ENCODE assay signal across 10 mouse cellular contexts in genomic region chr11:109355771-109356388, GRCm38 (mm10). TPM values are rescaled to one million over a fixed set of nuclear protein-coding genes. Genes with fewer than 3 reads are reported as not detected.
DNase-seq lines count a peak whose midpoint lies in the region; ATAC-seq lines count a peak whose summit lies in the region.
"Had no signal": no experiment of that assay in that cellular context is flagged by ENCODE, and none has a peak within 500 bp of the region (broad histone marks: within the 10 kb centered on the region; RNA-seq: fewer than 3 reads in every experiment).

No protein-coding gene starts in this region.

- no peak for DNase-seq in hindbrain, embryonic 10.5 days (ENCODE audit: low spot score)
- no peak for DNase-seq in hindbrain, embryonic 11.5 days (ENCODE audit: low spot score)
- peak; percentile 57 to 67 for DNase-seq in urinary bladder, adult 18-20 months (ENCODE audit: low spot score in 2 of 2)
- DNase-seq in urinary bladder, adult 2 months (ENCODE audit: low spot score) = no peak
- DNase-seq in ovary, postnatal 14 days (ENCODE audit: low spot score) = no peak
- DNase-seq: adrenal gland, adult 8-10 months had no signal

- H3K4me2 ChIP-seq in hindbrain, embryonic 11.5 days (replicated peaks; ENCODE audit: low read depth, low read length) = no peak overlapping the region
- H3K4me2 ChIP-seq in heart, embryonic 12.5 days = no peak overlapping the region

- 73% methylated on average over 16 of the region's 16 CpGs for WGBS in hindbrain, embryonic 10.5 days
- 71% methylated on average over 16 of the region's 16 CpGs for WGBS in hindbrain, embryonic 11.5 days
- WGBS in heart, embryonic 12.5 days = 53% methylated on average over 16 of the region's 16 CpGs

- H3K27me3 ChIP-seq in hindbrain, embryonic 10.5 days (ENCODE audit: insufficient read depth, poor library complexity, severe bottlenecking) = peaks cover 11% of the 10 kb centered on the region
- H3K27me3 ChIP-seq in hindbrain, embryonic 11.5 days (ENCODE audit: control insufficient read depth, insufficient read depth, low read length) = no peaks in the 10 kb centered on the region
- no peaks in the 10 kb centered on the region for H3K27me3 ChIP-seq in heart, embryonic 12.5 days (replicated peaks)

- ATAC-seq in hindbrain, embryonic 11.5 days (ENCODE audit: low FRiP score) = no peak
- no peak for ATAC-seq in heart, embryonic 12.5 days (ENCODE audit: insufficient number of reproducible peaks, low FRiP score)
- no peak for ATAC-seq in megakaryocyte-erythroid progenitor cell, adult 5-6 weeks (replicated peaks; ENCODE audit: low FRiP score, low TSS enrichment, poor library complexity, severe bottlenecking)
- ATAC-seq in monocyte, adult 5-6 weeks (replicated peaks; ENCODE audit: insufficient number of reproducible peaks, low FRiP score, low TSS enrichment, poor library complexity, severe bottlenecking) = no peak

- no peak overlapping the region for H3K9ac ChIP-seq in hindbrain, embryonic 11.5 days (ENCODE audit: low read depth, low read length)
- H3K9ac ChIP-seq in heart, embryonic 12.5 days = 0 out of 2 replicates have a peak overlapping the region, but pooled peaks have one; percentile 13

- no peaks in the 10 kb centered on the region for H3K9me3 ChIP-seq in hindbrain, embryonic 10.5 days
- no peaks in the 10 kb centered on the region for H3K9me3 ChIP-seq in hindbrain, embryonic 11.5 days (ENCODE audit: control insufficient read depth, low read length)
- no peaks in the 10 kb centered on the region for H3K9me3 ChIP-seq in heart, embryonic 12.5 days (replicated peaks)

- no peak overlapping the region for H3K4me3 ChIP-seq in hindbrain, embryonic 10.5 days
- H3K4me3 ChIP-seq in hindbrain, embryonic 11.5 days (ENCODE audit: low read depth, low read length) = no peak overlapping the region
- H3K4me3 ChIP-seq in heart, embryonic 12.5 days = no peak overlapping the region

- peak overlapping the region; percentile 45 for H3K27ac ChIP-seq in hindbrain, embryonic 10.5 days
- H3K27ac ChIP-seq in hindbrain, embryonic 11.5 days (ENCODE audit: low read depth, low read length) = no peak overlapping the region
- no peak overlapping the region for H3K27ac ChIP-seq in heart, embryonic 12.5 days (ENCODE audit: poor library complexity, severe bottlenecking)

- peaks cover 30% of the 10 kb centered on the region for H3K4me1 ChIP-seq in hindbrain, embryonic 10.5 days (replicated peaks)
- peaks cover 2% of the 10 kb centered on the region; the same call in 1 of the 2 replicates for H3K4me1 ChIP-seq in hindbrain, embryonic 11.5 days (replicated peaks; ENCODE audit: control insufficient read depth, insufficient read depth, low read length)
- H3K4me1 ChIP-seq in heart, embryonic 12.5 days (replicated peaks) = peaks cover 16% of the 10 kb centered on the region

- H3K36me3 ChIP-seq in hindbrain, embryonic 10.5 days = no peaks in the 10 kb centered on the region
- no peaks in the 10 kb centered on the region for H3K36me3 ChIP-seq in hindbrain, embryonic 11.5 days (ENCODE audit: control insufficient read depth, insufficient read depth, low read length)
- H3K36me3 ChIP-seq in heart, embryonic 12.5 days = no peaks in the 10 kb centered on the region

RNA-seq across cellular contexts. Expression of gene Gna13, which starts 6.8 kb away (rescaled TPM):
- 15.6 and 20.2 TPM in 2 replicates for polyA plus RNA-seq in hindbrain, embryonic 10.5 days (2016; fragmentation: Nextera tagmentation; extraction: Ambion mirVana)
- 20.6 and 25.2 TPM in 2 replicates for polyA plus RNA-seq in hindbrain, embryonic 11.5 days (2014; fragmentation: Nextera tagmentation; extraction: Ambion mirVana)
- polyA plus RNA-seq in urinary bladder, adult 2 months (2012; rRNA removed) = 26.0 and 28.9 TPM in 2 replicates
- 21.6 and 27.2 TPM in 2 replicates for polyA plus RNA-seq in heart, embryonic 12.5 days (2016; fragmentation: Nextera tagmentation; extraction: Ambion mirVana)
- 34.0 and 40.6 TPM in 2 replicates for total RNA-seq in megakaryocyte-erythroid progenitor cell, adult 5-6 weeks (2014; fragmentation: Nextera tagmentation)
- 36.7 and 37.1 TPM in 2 replicates for total RNA-seq in megakaryocyte-erythroid progenitor cell, adult 5-6 weeks (2017)
- total RNA-seq in monocyte, adult 5-6 weeks (2017) = 71.1 to 88.8 TPM (median 81.3 TPM) in 3 replicates

RNA-seq across cellular contexts. Expression of gene 9930022D16Rik, which starts 57.8 kb away (rescaled TPM):
- not detected in 2 replicates for polyA plus RNA-seq in hindbrain, embryonic 10.5 days (2016; fragmentation: Nextera tagmentation; extraction: Ambion mirVana)
- not detected in 2 replicates for polyA plus RNA-seq in hindbrain, embryonic 11.5 days (2014; fragmentation: Nextera tagmentation; extraction: Ambion mirVana)
- not detected in 2 replicates for polyA plus RNA-seq in urinary bladder, adult 2 months (2012; rRNA removed)
- polyA plus RNA-seq in heart, embryonic 12.5 days (2016; fragmentation: Nextera tagmentation; extraction: Ambion mirVana) = not detected in 2 replicates
- 0.12 TPM in 1 of 2 replicates, not detected in the other for total RNA-seq in megakaryocyte-erythroid progenitor cell, adult 5-6 weeks (2014; fragmentation: Nextera tagmentation)
- 1.2 TPM in 1 of 2 replicates, not detected in the other for total RNA-seq in megakaryocyte-erythroid progenitor cell, adult 5-6 weeks (2017)
- total RNA-seq in monocyte, adult 5-6 weeks (2017) = 0.85 to 6.5 TPM (median 1.6 TPM) in 3 replicates
- total RNA-seq: adrenal gland, adult 8-10 months; liver, adult 2 months had no signal
- polyA plus RNA-seq: liver, adult 2 months had no signal

RNA-seq across cellular contexts. Expression of gene Rgs9, which starts 58.0 kb away (rescaled TPM):
- 1.3 and 1.8 TPM in 2 replicates for polyA plus RNA-seq in hindbrain, embryonic 10.5 days (2016; fragmentation: Nextera tagmentation; extraction: Ambion mirVana)
- polyA plus RNA-seq in hindbrain, embryonic 11.5 days (2014; fragmentation: Nextera tagmentation; extraction: Ambion mirVana) = 1.7 and 2.4 TPM in 2 replicates
- 1.8 and 1.9 TPM in 2 replicates for polyA plus RNA-seq in urinary bladder, adult 2 months (2012; rRNA removed)
- 0.91 and 1.1 TPM in 2 replicates for polyA plus RNA-seq in heart, embryonic 12.5 days (2016; fragmentation: Nextera tagmentation; extraction: Ambion mirVana)
- 0.24 TPM in 1 of 2 replicates, not detected in the other for total RNA-seq in megakaryocyte-erythroid progenitor cell, adult 5-6 weeks (2014; fragmentation: Nextera tagmentation)
- total RNA-seq in megakaryocyte-erythroid progenitor cell, adult 5-6 weeks (2017) = not detected in 2 replicates
- total RNA-seq in monocyte, adult 5-6 weeks (2017) = 0.19 to 0.78 TPM in 2 of 3 replicates, not detected in the other

Comparison
In these comparisons a context has a peak if more than half of its experiments do, and no peak if none do; other contexts are left out.
1. DNase-seq: peak in urinary bladder, adult 18-20 months (2 of 2); none in hindbrain, embryonic 10.5 days (single experiment), hindbrain, embryonic 11.5 days (single experiment), urinary bladder, adult 2 months (single experiment) and ovary, postnatal 14 days (single experiment).